Mouse (Mus musculus) limb, embryonic 10.5 days (tissue): ENCODE measurements around the gene Atp6v1f. TPM values are rescaled to one million over a fixed set of nuclear protein-coding genes. Genes with fewer than 3 reads are reported as not detected.

Source experiments
- DNase-seq: peaks from one replicate; pipeline ENCODE4 v3.0.0-alpha.2; 2017; ENCODE audit warnings: low spot score
- H3K27ac ChIP-seq: fragments of 300-500 bp; sonication (generic); 2 replicates; pipeline ENCODE4 v1.5.1; 2016; ENCODE audit warnings: mild to moderate bottlenecking
- H3K27me3 ChIP-seq: fragments of 300-500 bp; sonication (generic); 2 replicates; pipeline ENCODE4 v1.6.1; 2016; ENCODE audit warnings: low read depth, mild to moderate bottlenecking; ENCODE audit not compliant: poor library complexity, severe bottlenecking
- H3K36me3 ChIP-seq: fragments of 300-500 bp; sonication (generic); 2 replicates; pipeline ENCODE4 v1.6.1; 2016; ENCODE audit warnings: mild to moderate bottlenecking, moderate library complexity
- H3K4me1 ChIP-seq: fragments of 300-500 bp; sonication (generic); 2 replicates; pipeline ENCODE4 v1.6.1; 2016
- H3K4me3 ChIP-seq: fragments of 300-500 bp; sonication (generic); 2 replicates; pipeline ENCODE4 v1.5.1; 2016; ENCODE audit warnings: mild to moderate bottlenecking, moderate library complexity
- H3K9me3 ChIP-seq: fragments of 300-500 bp; sonication (generic); replicated peaks from 2 replicates; pipeline ENCODE4 v1.6.1; 2016; ENCODE audit warnings: mild to moderate bottlenecking
- WGBS: fragments of 180-500 bp; shearing (Covaris S2); methylation state at CpG from one replicate; pipeline ENCODE4 v1.1.7; 2016; 5-methylcytosine and 5-hydroxymethylcytosine counted together
- polyA plus RNA-seq: library from polyadenylated mRNA; unstranded; fragments of >200 nt; fragmentation: Nextera tagmentation; extraction: Ambion mirVana; gene quantifications from 2 replicates; pipeline ENCODE4 v1.2.1, GENCODE M21; 2016

Atp6v1f gene
- polyA plus RNA-seq, 1 experiment from 2014 or later = 196 TPM

DNA sequence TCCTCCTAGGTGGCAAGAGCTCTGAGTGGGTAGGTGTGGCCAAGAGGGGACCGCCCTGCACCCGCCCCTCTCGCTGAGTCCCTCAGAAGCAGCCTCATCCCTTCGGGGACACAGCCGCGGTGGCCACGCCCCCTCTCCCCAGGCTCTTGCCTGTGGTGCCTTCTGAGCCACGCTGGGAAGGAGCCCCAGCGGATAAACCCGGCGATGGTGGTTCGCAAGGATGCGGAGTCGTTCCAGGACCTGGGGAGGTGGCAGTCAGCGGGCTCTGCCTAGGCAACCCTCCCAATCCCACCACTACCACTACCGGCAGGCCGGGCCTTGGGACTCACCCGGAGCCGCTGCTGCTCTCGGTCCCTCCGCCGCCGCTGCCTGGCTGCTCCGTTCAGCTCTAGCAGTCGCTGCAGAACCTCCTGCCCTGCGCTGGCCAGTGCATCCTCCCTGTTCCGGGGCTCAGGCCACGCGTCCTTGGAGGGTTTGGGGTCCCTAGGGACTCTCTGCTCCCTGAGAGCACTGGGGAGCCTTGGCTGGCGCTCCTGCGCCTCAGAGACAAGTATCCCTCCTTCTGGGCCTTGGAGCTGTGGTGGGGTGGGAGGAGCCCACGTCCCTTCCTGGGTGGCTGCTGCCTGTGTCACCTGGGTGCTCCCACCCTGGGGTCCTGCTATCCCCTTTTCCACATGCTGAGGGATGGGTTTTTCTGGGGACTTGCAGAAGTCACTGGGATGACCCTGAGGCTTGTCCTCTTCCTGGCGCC is 6.6 kb downstream of the Atp6v1f start:
- Histone ChIP-seq H3K9me3 (no peaks in the 10 kb centered on the region), H3K4me3 (peak overlapping the region; percentile 51), H3K27ac (peak overlapping the region; percentile 76), H3K4me1 (peaks cover 24% of the 10 kb centered on the region), H3K36me3 (peaks cover 26% of the 10 kb centered on the region), H3K27me3 (peaks cover 13% of the 10 kb centered on the region; the same call in 1 of the 2 replicates)
- DNase-seq = peak; percentile 85
- WGBS = 3% methylated on average over 33 of the region's 33 CpGs

- Histone ChIP-seq H3K4me3 (no peak overlapping the region), H3K9me3 (no peaks in the 10 kb centered on the region), H3K36me3 (peaks cover 25% of the 10 kb centered on the region), H3K27ac (no peak overlapping the region), H3K27me3 (peaks cover 13% of the 10 kb centered on the region; the same call in 1 of the 2 replicates), H3K4me1 (peaks cover 24% of the 10 kb centered on the region)
- no peak for DNase-seq
- WGBS = 64% methylated on average over 2 of the region's 2 CpGs
These were observed 7.2 kb downstream of the Atp6v1f start for GRCm38 (mm10) chr6:29474736-29475135.

DNA sequence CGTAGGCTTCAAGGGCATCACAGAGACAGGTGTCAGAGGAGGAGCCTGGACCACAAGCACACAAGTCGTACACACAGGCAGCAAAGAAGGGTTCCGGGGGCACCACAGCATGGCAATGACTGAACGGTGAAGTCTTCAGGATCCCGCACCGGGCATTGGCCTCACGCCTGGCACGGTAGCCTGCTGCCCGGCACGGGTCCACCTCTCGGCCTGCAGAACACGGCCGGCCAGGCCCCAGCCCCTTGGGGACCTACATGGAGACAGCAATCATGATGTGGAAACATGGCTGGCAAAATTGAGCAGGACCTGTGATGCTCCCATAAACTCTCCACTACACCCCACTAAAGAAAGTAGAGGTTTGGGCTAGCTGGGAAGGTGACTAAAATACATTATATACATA is 15.2 kb downstream of the Atp6v1f start:
- Histone ChIP-seq H3K4me3 (no peak overlapping the region), H3K36me3 (peaks cover 43% of the 10 kb centered on the region), H3K4me1 (peaks cover 27% of the 10 kb centered on the region), H3K27me3 (peaks cover 8% of the 10 kb centered on the region; the same call in 1 of the 2 replicates), H3K27ac (no peak overlapping the region), H3K9me3 (no peaks in the 10 kb centered on the region)
- 95% methylated on average over 13 of the region's 13 CpGs for WGBS
- DNase-seq = no peak

- Histone ChIP-seq H3K4me3 (peak overlapping the region; percentile 43), H3K36me3 (peaks cover 60% of the 10 kb centered on the region), H3K27me3 (peaks cover 3% of the 10 kb centered on the region; the same call in 1 of the 2 replicates), H3K9me3 (no peaks in the 10 kb centered on the region), H3K27ac (peak overlapping the region; percentile 21; the same call in 1 of the 2 replicates), H3K4me1 (peaks cover 23% of the 10 kb centered on the region)
- 8% methylated on average over 26 of the region's 26 CpGs for WGBS
- DNase-seq = peak; percentile 93
These were observed 17.4 kb downstream of the Atp6v1f start for GRCm38 (mm10) chr6:29484716-29485559.

GRCm38 (mm10) chr6:29485951-29486350 is 18.4 kb downstream of the Atp6v1f start:
- Histone ChIP-seq H3K36me3 (peaks cover 70% of the 10 kb centered on the region), H3K4me3 (no peak overlapping the region), H3K27me3 (peaks cover 3% of the 10 kb centered on the region; the same call in 1 of the 2 replicates), H3K27ac (no peak overlapping the region), H3K4me1 (peaks cover 23% of the 10 kb centered on the region), H3K9me3 (no peaks in the 10 kb centered on the region)
- no peak for DNase-seq
- 49% methylated on average over 2 of the region's 2 CpGs for WGBS

DNA sequence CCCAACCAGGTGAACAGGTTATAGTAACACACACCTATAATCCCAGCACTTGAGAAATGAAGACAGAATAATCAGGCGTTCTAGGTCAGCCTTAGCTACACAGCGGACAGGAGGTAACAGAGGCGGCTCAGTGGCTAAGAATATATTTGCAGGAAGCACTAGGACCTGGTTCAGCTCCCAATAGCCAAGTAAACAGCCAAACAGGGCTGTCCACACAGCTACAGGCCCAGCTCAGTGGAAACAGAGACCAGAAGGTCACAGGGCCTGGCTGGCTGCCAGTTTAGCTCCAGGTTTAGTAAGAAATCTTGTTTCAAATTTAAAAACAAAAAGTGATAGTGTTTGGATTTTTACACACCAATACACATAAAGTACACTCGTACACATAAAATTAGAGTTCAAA is 26.6 kb downstream of the Atp6v1f start:
- H3K36me3 ChIP-seq = peaks cover 87% of the 10 kb centered on the region
- 88% methylated on average over 4 of the region's 4 CpGs for WGBS
- peaks cover 14% of the 10 kb centered on the region for H3K4me1 ChIP-seq
- peaks cover 32% of the 10 kb centered on the region for H3K27me3 ChIP-seq
- H3K27ac ChIP-seq = no peak overlapping the region
- DNase-seq = no peak
- no peaks in the 10 kb centered on the region for H3K9me3 ChIP-seq
- no peak overlapping the region for H3K4me3 ChIP-seq

- Histone ChIP-seq H3K4me3 (no peak overlapping the region), H3K36me3 (peaks cover 88% of the 10 kb centered on the region), H3K4me1 (peaks cover 14% of the 10 kb centered on the region), H3K9me3 (no peaks in the 10 kb centered on the region), H3K27ac (no peak overlapping the region), H3K27me3 (peaks cover 32% of the 10 kb centered on the region)
- DNase-seq = no peak
- 25% methylated on average over 25 of the region's 25 CpGs for WGBS
These were observed 28.8 kb downstream of the Atp6v1f start for GRCm38 (mm10) chr6:29496270-29496669.

DNA sequence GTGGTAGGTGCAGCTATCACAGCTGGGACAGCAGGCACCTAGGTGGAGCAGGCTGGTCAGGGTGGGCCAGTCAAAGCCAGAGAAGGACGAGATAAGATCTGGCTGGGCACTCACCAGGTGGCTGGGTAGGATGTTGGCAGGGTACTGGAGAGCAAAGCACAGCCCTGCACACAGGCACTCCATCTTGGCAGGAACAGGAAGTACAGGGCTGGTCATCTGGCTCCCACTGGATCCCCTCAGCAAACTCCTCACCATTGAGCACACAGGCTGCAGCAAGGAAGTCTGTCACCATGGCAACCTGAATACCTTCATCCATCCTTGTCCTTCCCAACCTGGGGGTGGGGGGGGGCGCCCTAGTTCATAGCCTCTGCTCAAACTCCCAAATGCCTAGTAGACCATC is 30.3 kb downstream of the Atp6v1f start:
- no peak for DNase-seq
- H3K36me3 ChIP-seq = peaks cover 88% of the 10 kb centered on the region
- H3K4me1 ChIP-seq = peaks cover 14% of the 10 kb centered on the region
- no peak overlapping the region for H3K4me3 ChIP-seq
- WGBS = 52% methylated on average over 2 of the region's 2 CpGs
- peaks cover 32% of the 10 kb centered on the region for H3K27me3 ChIP-seq
- no peaks in the 10 kb centered on the region for H3K9me3 ChIP-seq
- no peak overlapping the region for H3K27ac ChIP-seq

DNA sequence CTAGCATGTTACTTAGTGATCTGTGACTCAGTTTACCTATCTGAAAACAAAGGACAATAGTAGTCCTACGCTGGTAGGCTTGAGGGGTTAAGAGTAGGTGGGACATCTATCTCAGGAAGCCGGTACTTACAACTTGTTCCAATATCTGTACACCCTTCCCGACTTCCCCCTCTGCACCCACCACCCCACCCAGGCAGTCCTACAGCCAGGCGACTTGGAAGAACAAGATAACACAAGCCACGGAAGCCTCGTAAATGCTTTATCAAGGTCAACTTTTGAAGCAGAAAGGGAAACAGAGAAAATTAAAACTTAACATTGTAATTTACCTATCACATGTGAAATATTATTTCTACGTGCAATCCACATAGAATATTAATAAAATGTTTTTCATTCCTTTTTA is 32.7 kb downstream of the Atp6v1f start:
- peaks cover 14% of the 10 kb centered on the region for H3K4me1 ChIP-seq
- no peak overlapping the region for H3K27ac ChIP-seq
- H3K9me3 ChIP-seq = no peaks in the 10 kb centered on the region
- no peak for DNase-seq
- peaks cover 94% of the 10 kb centered on the region for H3K36me3 ChIP-seq
- no peak overlapping the region for H3K4me3 ChIP-seq
- WGBS = 93% methylated on average over 7 of the region's 7 CpGs
- peaks cover 32% of the 10 kb centered on the region for H3K27me3 ChIP-seq

- H3K4me1 ChIP-seq = peaks cover 19% of the 10 kb centered on the region
- no peak overlapping the region for H3K27ac ChIP-seq
- peaks cover 94% of the 10 kb centered on the region for H3K36me3 ChIP-seq
- H3K9me3 ChIP-seq = no peaks in the 10 kb centered on the region
- WGBS = 89% methylated on average over 6 of the region's 6 CpGs
- H3K4me3 ChIP-seq = no peak overlapping the region
- DNase-seq = no peak
- H3K27me3 ChIP-seq = peaks cover 27% of the 10 kb centered on the region
These were observed 33.3 kb downstream of the Atp6v1f start for GRCm38 (mm10) chr6:29500810-29501209.

GRCm38 (mm10) chr6:29501599-29501998 is 34.1 kb downstream of the Atp6v1f start:
- H3K4me1 ChIP-seq = peaks cover 21% of the 10 kb centered on the region
- DNase-seq = no peak
- H3K27me3 ChIP-seq = peaks cover 19% of the 10 kb centered on the region
- no peaks in the 10 kb centered on the region for H3K9me3 ChIP-seq
- H3K27ac ChIP-seq = no peak overlapping the region
- no peak overlapping the region for H3K4me3 ChIP-seq
- 91% methylated on average over 1 of the region's 1 CpGs for WGBS
- H3K36me3 ChIP-seq = peaks cover 87% of the 10 kb centered on the region

GRCm38 (mm10) chr6:29505493-29505892 is 38.0 kb downstream of the Atp6v1f start:
- WGBS = 88% methylated on average over 5 of the region's 5 CpGs

GRCm38 (mm10) chr6:29506834-29507233 is 39.3 kb downstream of the Atp6v1f start:
- Histone ChIP-seq H3K27ac (peak overlapping the region; percentile 97), H3K4me3 (peak overlapping the region; percentile 80), H3K36me3 (peaks cover 36% of the 10 kb centered on the region), H3K27me3 (no peaks in the 10 kb centered on the region), H3K9me3 (no peaks in the 10 kb centered on the region), H3K4me1 (peaks cover 62% of the 10 kb centered on the region)
- no peak for DNase-seq
- WGBS = 20% methylated on average over 8 of the region's 8 CpGs

More at GRCm38 (mm10) chr6:29505493-29505892, 38.0 kb downstream of the Atp6v1f start:
- H3K4me3 ChIP-seq = no peak overlapping the region
- DNase-seq = no peak
- no peaks in the 10 kb centered on the region for H3K27me3 ChIP-seq
- no peaks in the 10 kb centered on the region for H3K9me3 ChIP-seq
- peaks cover 51% of the 10 kb centered on the region for H3K4me1 ChIP-seq
- H3K36me3 ChIP-seq = peaks cover 50% of the 10 kb centered on the region
- 0 out of 2 replicates have a peak overlapping the region, but pooled peaks have one; percentile 97 for H3K27ac ChIP-seq
